Mouse (Mus musculus) liver, postnatal 0 days (tissue): ENCODE data around the gene Itgb8. TPM values are rescaled to one million over a fixed set of nuclear protein-coding genes. Genes with fewer than 3 reads are reported as not detected.

Source experiments
- ATAC-seq: fragments of 200-750 bp; cut with Nextera tagmentation; 2 replicates; pipeline ENCODE4 v1.8.0; 2017; ENCODE audit warnings: mild to moderate bottlenecking, moderate library complexity
- DNase-seq: peaks from one replicate; pipeline ENCODE4 v3.0.0-alpha.2; 2016
- H3K27ac ChIP-seq: fragments of 300-500 bp; sonication (generic); 2 replicates; pipeline ENCODE4 v1.5.1; 2014; ENCODE audit warnings: antibody characterized with exemption, moderate library complexity, mild to moderate bottlenecking, low read depth
- H3K27me3 ChIP-seq: fragments of 300-500 bp; sonication (generic); 2 replicates; pipeline ENCODE4 v1.6.1; 2014; ENCODE audit warnings: low read length, control low read depth, mixed read lengths; ENCODE audit not compliant: insufficient read depth
- H3K36me3 ChIP-seq: fragments of 300-500 bp; sonication (generic); replicated peaks from 2 replicates; pipeline ENCODE4 v1.6.1; 2014; ENCODE audit warnings: mild to moderate bottlenecking, control low read depth, low read length, moderate library complexity, mixed read lengths; ENCODE audit not compliant: insufficient read depth
- H3K4me1 ChIP-seq: fragments of 300-500 bp; sonication (generic); 2 replicates; pipeline ENCODE4 v1.6.1; 2014; ENCODE audit warnings: antibody characterized with exemption, mild to moderate bottlenecking, control low read depth; ENCODE audit not compliant: insufficient read depth
- H3K4me2 ChIP-seq: fragments of 300-500 bp; sonication (generic); 2 replicates; pipeline ENCODE4 v1.6.1; 2014; ENCODE audit warnings: low read depth, mild to moderate bottlenecking, low read length, moderate library complexity, mixed read lengths
- H3K4me3 ChIP-seq: fragments of 300-500 bp; sonication (generic); 2 replicates; pipeline ENCODE4 v1.5.1; 2014; ENCODE audit warnings: low read depth, low read length
- H3K9ac ChIP-seq: fragments of 300-500 bp; sonication (generic); replicated peaks from 2 replicates; pipeline ENCODE4 v1.6.1; 2014; ENCODE audit warnings: mild to moderate bottlenecking, moderate library complexity
- H3K9me3 ChIP-seq: fragments of 300-500 bp; sonication (generic); 2 replicates; pipeline ENCODE4 v1.6.1; 2016; ENCODE audit warnings: mild to moderate bottlenecking, control low read depth, low read length, mixed read lengths
- CTCF ChIP-seq: sonication (generic); IDR thresholded peaks from 2 replicates; pipeline ENCODE4 v1.5.1; 2016; ENCODE audit warnings: antibody characterized with exemption, low read depth
- EP300 ChIP-seq: IDR thresholded peaks from 2 replicates; pipeline ENCODE4 v1.6.1; 2016; ENCODE audit warnings: antibody characterized with exemption, low read depth, mild to moderate bottlenecking
- WGBS: fragments of 180-500 bp; shearing (Covaris S2); extraction: QIAGEN DNeasy Blood & Tissue Kit; methylation state at CpG from one replicate; pipeline ENCODE4 v1.1.7; 2014; ENCODE audit not compliant: insufficient replicate concordance; 5-methylcytosine and 5-hydroxymethylcytosine counted together
- polyA plus RNA-seq: library from polyadenylated mRNA; unstranded; fragments of >200 nt; fragmentation: Nextera tagmentation; extraction: Ambion mirVana; gene quantifications from 2 replicates; pipeline ENCODE4 v1.2.1, GENCODE M21; 2015

Itgb8 gene
- polyA plus RNA-seq, 1 experiment from 2014 or later = 0.19 TPM

DNA sequence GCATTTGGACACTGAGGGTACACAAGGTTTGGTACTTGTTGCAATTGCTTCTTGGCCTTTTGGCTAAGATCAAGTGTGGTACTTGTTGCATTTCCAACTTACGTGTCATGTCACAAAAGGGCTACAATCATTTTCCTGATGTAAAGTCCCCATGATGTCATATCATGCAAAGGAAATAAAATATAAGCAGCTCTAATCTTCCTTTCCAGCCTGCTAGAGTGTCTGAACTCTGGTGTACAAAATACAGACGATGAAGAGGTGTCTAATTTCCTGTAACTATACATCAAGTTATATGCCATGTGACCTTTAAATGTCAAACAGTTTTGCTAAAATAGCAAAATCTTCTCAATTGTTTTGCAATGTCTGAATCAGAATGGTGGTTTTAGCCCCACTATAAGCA lies 34.2 kb downstream of the Itgb8 start:
- Histone ChIP-seq H3K4me1 (no peaks in the 10 kb centered on the region), H3K9ac (no peak overlapping the region), H3K27ac (no peak overlapping the region), H3K27me3 (no peaks in the 10 kb centered on the region), H3K36me3 (no peaks in the 10 kb centered on the region), H3K9me3 (no peaks in the 10 kb centered on the region), H3K4me2 (no peak overlapping the region), H3K4me3 (no peak overlapping the region)
- DNase-seq (no peak), ATAC-seq (no peak)
- 72% methylated on average over 2 of the region's 2 CpGs for WGBS
- no peak for TF ChIP-seq CTCF
- TF ChIP-seq EP300 = no peak

GRCm38 (mm10) chr12:119202766-119203165 lies 35.8 kb downstream of the Itgb8 start:
- H3K9ac ChIP-seq = no peak overlapping the region
- no peaks in the 10 kb centered on the region for H3K36me3 ChIP-seq
- no peak overlapping the region for H3K4me2 ChIP-seq
- H3K9me3 ChIP-seq = no peaks in the 10 kb centered on the region
- TF ChIP-seq EP300 (no peak), CTCF (no peak)
- WGBS = 71% methylated on average over 2 of the region's 2 CpGs
- H3K4me1 ChIP-seq = no peaks in the 10 kb centered on the region
- ATAC-seq (no peak), DNase-seq (no peak)
- no peak overlapping the region for H3K27ac ChIP-seq
- no peak overlapping the region for H3K4me3 ChIP-seq
- no peaks in the 10 kb centered on the region for H3K27me3 ChIP-seq

- ATAC-seq = no peak
- H3K27ac ChIP-seq = no peak overlapping the region
- no peak for DNase-seq
- no peaks in the 10 kb centered on the region for H3K36me3 ChIP-seq
- TF ChIP-seq EP300 = no peak
- H3K4me3 ChIP-seq = no peak overlapping the region
- H3K27me3 ChIP-seq = no peaks in the 10 kb centered on the region
- no peaks in the 10 kb centered on the region for H3K9me3 ChIP-seq
- no peak overlapping the region for H3K9ac ChIP-seq
- H3K4me2 ChIP-seq = no peak overlapping the region
- no peaks in the 10 kb centered on the region for H3K4me1 ChIP-seq
Measured at GRCm38 (mm10) chr12:119195145-119195544, 43.5 kb downstream of the Itgb8 start.

DNA sequence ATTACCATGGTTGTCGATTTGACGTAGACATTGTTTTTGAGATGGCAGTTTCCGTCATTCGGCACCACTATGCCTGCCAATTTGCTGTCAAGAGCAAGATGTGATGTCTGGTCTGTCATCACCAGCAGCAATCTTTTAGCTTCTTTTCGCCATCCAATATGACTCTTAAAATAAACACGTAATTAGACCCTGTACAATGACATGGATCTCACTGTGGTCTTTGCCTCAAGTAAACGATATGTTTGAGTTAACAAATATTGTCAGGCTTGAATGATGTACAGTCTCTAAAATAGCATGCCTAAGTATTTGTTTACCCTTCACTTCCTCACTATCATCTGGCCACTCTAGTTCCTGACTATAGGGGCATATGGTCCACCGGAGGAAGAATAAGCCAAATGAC lies 48.8 kb downstream of the Itgb8 start:
- H3K4me3 ChIP-seq = no peak overlapping the region
- 87% methylated on average over 8 of the region's 8 CpGs for WGBS
- no peaks in the 10 kb centered on the region for H3K9me3 ChIP-seq
- TF ChIP-seq CTCF (no peak), EP300 (no peak)
- no peaks in the 10 kb centered on the region for H3K36me3 ChIP-seq
- ATAC-seq (no peak), DNase-seq (no peak)
- H3K4me2 ChIP-seq = no peak overlapping the region
- no peaks in the 10 kb centered on the region for H3K27me3 ChIP-seq
- no peak overlapping the region for H3K9ac ChIP-seq
- no peak overlapping the region for H3K27ac ChIP-seq
- no peaks in the 10 kb centered on the region for H3K4me1 ChIP-seq

- WGBS = 71% methylated on average over 1 of the region's 1 CpGs
- TF ChIP-seq CTCF = no peak
- TF ChIP-seq EP300 = no peak
- Histone ChIP-seq H3K27ac (no peak overlapping the region), H3K27me3 (no peaks in the 10 kb centered on the region), H3K4me3 (no peak overlapping the region), H3K4me1 (no peaks in the 10 kb centered on the region), H3K36me3 (no peaks in the 10 kb centered on the region), H3K4me2 (no peak overlapping the region), H3K9ac (no peak overlapping the region), H3K9me3 (no peaks in the 10 kb centered on the region)
- ATAC-seq = no peak
- no peak for DNase-seq
Measured at GRCm38 (mm10) chr12:119185441-119185840, 53.2 kb downstream of the Itgb8 start.

DNA sequence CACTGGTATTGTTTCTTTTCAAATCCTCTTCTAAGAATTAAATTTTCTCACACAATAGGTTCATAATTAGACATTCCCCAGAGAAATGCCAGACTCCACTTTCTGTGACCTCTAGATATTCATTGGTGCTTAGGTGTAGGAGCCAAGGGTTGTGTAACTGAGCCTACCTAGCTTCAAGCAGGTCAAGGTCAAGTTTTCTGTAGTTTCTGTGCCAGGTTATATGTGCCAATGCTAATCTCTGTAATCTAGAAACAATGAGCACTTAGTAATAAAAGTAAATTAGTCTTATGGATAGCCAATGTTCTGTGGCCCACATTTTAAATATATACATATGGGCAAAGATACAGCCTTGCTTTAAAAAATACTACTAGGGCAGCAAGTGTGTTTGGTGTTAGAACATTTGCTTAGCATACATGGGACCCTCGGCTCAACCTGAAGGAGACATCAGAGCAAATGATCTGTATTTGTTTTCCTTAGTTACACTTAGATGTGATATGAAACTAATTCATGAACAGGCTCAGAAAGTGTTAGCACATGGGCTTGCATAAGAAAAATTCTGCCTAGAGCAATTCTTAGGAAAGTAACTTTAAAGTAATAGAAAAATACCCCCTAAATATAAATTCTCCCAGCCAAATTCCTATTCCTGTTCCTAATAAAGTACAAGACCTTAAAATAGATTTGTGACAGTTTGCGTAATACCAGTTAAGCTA lies 56.2 kb downstream of the Itgb8 start:
- Histone ChIP-seq H3K4me2 (no peak overlapping the region), H3K36me3 (no peaks in the 10 kb centered on the region), H3K9ac (no peak overlapping the region), H3K9me3 (no peaks in the 10 kb centered on the region), H3K4me1 (no peaks in the 10 kb centered on the region), H3K27me3 (no peaks in the 10 kb centered on the region), H3K27ac (no peak overlapping the region), H3K4me3 (no peak overlapping the region)
- no peak for TF ChIP-seq CTCF
- no peak for TF ChIP-seq EP300
- 71% methylated on average over 2 of the region's 2 CpGs for WGBS
- ATAC-seq (no peak), DNase-seq (no peak)

DNA sequence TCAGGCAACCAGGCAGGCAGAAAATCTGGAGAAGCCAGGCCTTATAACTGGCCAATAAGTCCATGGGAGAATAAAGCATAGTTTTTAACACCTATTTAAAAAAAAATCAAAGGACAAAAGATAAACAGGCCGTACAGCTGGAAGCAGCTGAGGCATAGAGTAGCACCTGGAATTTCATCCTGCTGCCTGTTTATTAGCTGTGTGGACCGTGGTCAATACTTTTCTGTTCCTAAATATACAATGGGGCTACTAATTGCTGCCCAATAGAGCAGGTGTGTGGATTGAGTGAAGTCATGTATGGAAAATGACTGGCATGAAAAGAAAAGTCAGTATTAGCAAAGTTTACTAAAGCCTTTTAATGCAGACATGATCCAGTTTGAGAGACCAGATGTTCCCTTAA lies 62.6 kb downstream of the Itgb8 start:
- H3K9me3 ChIP-seq = no peaks in the 10 kb centered on the region
- no peak for ATAC-seq
- no peak overlapping the region for H3K4me3 ChIP-seq
- H3K9ac ChIP-seq = no peak overlapping the region
- no peak overlapping the region for H3K27ac ChIP-seq
- WGBS = 69% methylated on average over 2 of the region's 2 CpGs
- H3K4me1 ChIP-seq = no peaks in the 10 kb centered on the region
- no peaks in the 10 kb centered on the region for H3K27me3 ChIP-seq
- TF ChIP-seq CTCF (no peak), EP300 (no peak)
- no peak for DNase-seq
- no peaks in the 10 kb centered on the region for H3K36me3 ChIP-seq
- H3K4me2 ChIP-seq = no peak overlapping the region
